Mouse (Mus musculus) spleen, postnatal 36 days (tissue): ENCODE measurements around the gene Gfer.

Experiments used
- DNase-seq, 2 experiments: peaks; one replicate each; pipeline ENCODE4 v3.0.0; 2022; ENCODE audit warnings: low spot score in 2 of 2, mixed read lengths in 1 of 2

Gene Gfer

DNA sequence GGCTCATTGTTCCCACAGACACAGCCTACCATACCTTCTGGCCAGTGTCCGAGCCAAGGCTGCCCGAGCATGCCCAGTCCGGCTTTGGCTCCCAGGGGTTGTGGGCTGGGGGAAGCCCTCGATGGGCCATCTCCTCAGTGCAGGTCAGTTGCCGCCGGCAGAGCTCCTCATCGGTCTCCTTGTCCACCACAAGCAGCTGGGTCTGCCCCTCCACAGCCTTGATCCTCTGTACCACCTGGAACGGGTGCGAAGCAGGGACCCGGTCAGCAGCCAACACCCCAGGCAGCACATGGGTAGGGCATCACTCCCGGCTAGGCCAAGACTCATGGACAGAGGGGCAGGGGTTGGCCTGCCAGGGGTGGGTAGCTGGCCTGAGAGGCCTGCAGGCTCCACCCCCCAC, 48.5 kb downstream of the Gfer start:
- no peak for DNase-seq

DNA sequence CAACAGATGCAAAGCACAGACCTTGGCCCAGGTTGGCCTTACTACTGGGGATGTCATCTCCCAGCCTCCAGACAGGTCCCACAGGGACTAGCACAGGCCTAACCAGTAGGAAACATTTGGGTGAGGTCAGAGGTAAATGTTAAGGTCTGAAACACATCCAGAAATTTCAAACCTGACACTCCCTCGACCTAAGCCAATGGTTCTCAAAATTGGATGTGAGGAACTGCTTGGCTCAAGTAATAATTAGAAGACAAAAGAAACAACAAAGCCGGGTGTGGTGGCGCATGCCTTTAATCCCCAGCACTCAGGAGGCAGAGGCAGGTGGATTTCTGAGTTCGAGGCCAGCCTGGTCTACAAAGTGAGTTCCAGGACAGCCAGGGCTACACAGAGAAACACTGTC, 49.6 kb downstream of the Gfer start:
- DNase-seq: no peak

DNA sequence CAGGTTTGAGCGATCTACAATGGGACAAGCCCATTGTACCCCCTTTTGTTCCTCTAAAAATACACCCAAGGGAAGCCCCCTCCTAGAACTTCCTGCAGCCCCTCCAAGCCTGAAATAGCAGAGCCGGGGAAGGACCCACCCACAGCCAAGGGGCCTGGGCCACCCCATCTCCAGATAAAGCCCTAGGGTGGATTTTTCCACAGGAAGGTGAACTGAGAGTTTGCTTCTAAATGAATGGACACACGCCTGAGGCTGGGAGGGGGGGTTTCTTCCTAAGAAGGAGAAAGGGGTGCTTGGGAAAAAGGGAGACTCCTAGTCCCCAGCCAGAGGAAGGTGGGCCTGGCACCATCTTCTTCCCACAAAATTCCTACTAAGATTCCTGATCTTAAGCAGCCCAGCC, 50.0 kb downstream of the Gfer start:
- no peak for DNase-seq

DNA sequence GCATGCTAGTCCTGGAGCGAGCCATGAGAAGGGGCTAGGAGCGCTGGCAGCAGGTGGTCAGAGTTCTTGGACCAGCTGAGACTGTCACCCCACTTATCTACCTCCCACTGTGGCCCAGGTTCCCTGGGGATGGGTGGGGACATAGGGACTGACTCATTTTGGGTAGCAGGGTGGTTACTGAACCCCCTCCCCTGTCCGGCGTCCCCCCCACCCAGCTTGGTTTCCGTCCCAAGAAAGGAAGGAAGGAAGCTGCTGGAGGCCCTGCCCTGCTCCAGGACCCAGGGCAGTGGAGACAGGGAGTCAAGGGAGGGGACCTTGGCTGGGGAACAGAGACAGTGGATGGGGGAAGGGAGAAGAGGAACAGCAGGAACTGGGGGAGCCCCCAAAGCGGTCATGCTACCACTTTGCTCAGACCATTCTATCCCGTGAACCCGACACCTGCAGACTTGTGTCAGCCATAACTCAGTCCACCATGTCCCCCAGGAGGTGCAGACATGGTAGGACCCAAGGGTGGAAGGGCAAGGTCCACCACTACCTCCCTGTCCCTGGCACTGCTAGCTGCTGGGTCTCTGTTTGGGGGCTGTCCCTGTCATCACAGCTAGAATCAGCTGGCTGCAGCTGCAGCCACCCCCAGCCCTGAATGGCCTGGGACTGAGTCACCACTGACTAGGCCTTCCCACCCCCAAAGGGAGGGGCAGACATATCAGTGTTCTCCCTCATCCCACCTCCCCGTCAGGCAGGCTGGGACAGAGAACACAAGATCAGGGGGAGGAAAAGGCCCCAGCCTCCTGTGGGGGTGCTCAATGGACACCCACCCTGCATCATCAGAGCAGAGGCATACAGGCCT, 50.9 kb downstream of the Gfer start:
- DNase-seq: no peak

DNA sequence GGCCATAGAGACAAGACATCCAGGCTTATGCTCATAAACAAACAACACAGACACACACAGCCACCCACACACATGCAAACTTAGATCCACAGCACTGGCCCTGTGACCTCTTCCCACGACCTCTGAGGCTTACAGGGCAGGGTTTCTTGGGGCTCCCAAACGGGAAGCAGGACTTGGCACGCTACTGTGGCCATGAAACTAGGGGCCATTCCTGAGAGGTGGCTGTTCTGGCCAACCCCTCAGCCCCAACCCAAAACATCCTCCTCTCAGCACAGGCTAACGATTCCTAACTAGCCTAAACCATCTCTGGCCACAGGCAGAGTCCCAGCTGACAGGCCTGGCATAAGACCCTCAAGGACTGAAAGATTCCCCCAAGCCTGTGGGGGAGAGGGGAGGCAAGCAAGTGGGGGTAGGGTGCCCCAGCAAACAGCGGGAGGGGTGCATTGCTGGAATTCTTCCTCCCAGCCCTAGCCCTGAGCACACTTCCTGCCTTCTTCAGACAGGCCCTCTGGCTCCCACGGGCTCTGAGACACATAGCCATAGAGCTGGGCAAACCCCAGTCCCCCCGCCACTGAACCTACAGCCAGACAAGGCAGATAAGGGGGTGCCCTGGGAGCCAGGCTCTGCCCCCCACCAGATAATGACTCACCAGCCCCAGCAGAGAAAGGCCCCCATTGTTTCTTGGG, 51.8 kb downstream of the Gfer start:
- DNase-seq: no peak
